11 mouse cellular contexts compared by ENCODE assay signal in genomic region chr10:127734434-127734833, GRCm38 (mm10). TPM values are rescaled to one million over a fixed set of nuclear protein-coding genes. Genes with fewer than 3 reads are reported as not detected.
A peak's percentile ranks its signal among the peaks of the same experiment; 100 is the strongest.
DNase-seq lines count a peak whose midpoint lies in the region.
"Had no signal": no experiment of that assay in that cellular context is flagged by ENCODE, and none has a peak within 500 bp of the region (broad histone marks: within the 10 kb centered on the region; RNA-seq: fewer than 3 reads in every experiment).

No protein-coding gene starts in this region.

- peak; percentile 51 for DNase-seq in adrenal gland, postnatal 14 days
- DNase-seq in adrenal gland, adult 2 months: no peak
- peak; percentile 33 for DNase-seq in kidney, adult 9 months
- DNase-seq in kidney, postnatal 14 days: no peak
- DNase-seq in thymus, postnatal 0 days (ENCODE audit: low spot score): peak; percentile 15
- no peak for DNase-seq in thymus, postnatal 36 days
- no peak for DNase-seq in urinary bladder, adult 2 months (ENCODE audit: low spot score)
- no peak for DNase-seq in T-cell, adult 2 months (ENCODE audit: low spot score)
- DNase-seq: thymus, postnatal 25 days had no signal

RNA-seq across cellular contexts. Expression of gene Zbtb39, which starts 4.9 kb away (rescaled TPM):
- 11.6 and 12.2 TPM in 2 replicates for total RNA-seq in adrenal gland, postnatal 14 days (2021)
- 10 to 100 TPM; 11.0 to 11.8 TPM for total RNA-seq in adrenal gland, adult 2 months (2021)
- 5.6 and 5.8 TPM in 2 replicates for polyA plus RNA-seq in adrenal gland, adult 2 months (2012; rRNA removed)
- 1.3 and 1.7 TPM in 2 replicates for polyA plus RNA-seq in thymus, postnatal 0 days (2015; fragmentation: Nextera tagmentation; extraction: Ambion mirVana)
- polyA plus RNA-seq in urinary bladder, adult 2 months (2012; rRNA removed): 6.1 and 7.6 TPM in 2 replicates

RNA-seq across cellular contexts. Expression of gene Tac2, which starts 10.2 kb away (rescaled TPM):
- not detected in 2 replicates for total RNA-seq in adrenal gland, postnatal 14 days (2021)
- total RNA-seq in adrenal gland, adult 2 months (2021): not detected
- 0.18 and 0.38 TPM in 2 replicates for polyA plus RNA-seq in adrenal gland, adult 2 months (2012; rRNA removed)
- 3.1 and 3.9 TPM in 2 replicates for polyA plus RNA-seq in thymus, postnatal 0 days (2015; fragmentation: Nextera tagmentation; extraction: Ambion mirVana)
- polyA plus RNA-seq in urinary bladder, adult 2 months (2012; rRNA removed): not detected in 2 replicates
- total RNA-seq: heart, postnatal 14 days had no signal
- polyA plus RNA-seq: C2C12 had no signal

RNA-seq across cellular contexts. Expression of gene Gpr182, which starts 17.1 kb away (rescaled TPM):
- total RNA-seq in adrenal gland, postnatal 14 days (2021): 12.0 and 14.2 TPM in 2 replicates
- 1 to 10 TPM; 8.2 to 8.5 TPM for total RNA-seq in adrenal gland, adult 2 months (2021)
- polyA plus RNA-seq in adrenal gland, adult 2 months (2012; rRNA removed): 18.5 and 21.0 TPM in 2 replicates
- polyA plus RNA-seq in thymus, postnatal 0 days (2015; fragmentation: Nextera tagmentation; extraction: Ambion mirVana): 0.90 and 1.1 TPM in 2 replicates
- polyA plus RNA-seq in urinary bladder, adult 2 months (2012; rRNA removed): 1.2 and 1.8 TPM in 2 replicates

RNA-seq across cellular contexts. Expression of gene Rdh1, which starts 25.1 kb away (rescaled TPM):
- 0.94 and 1.9 TPM in 2 replicates for total RNA-seq in adrenal gland, postnatal 14 days (2021)
- total RNA-seq in adrenal gland, adult 2 months (2021): 1 to 10 TPM in 1 of 2 experiments, under 1 TPM in 1; 0.41 to 1.5 TPM
- polyA plus RNA-seq in adrenal gland, adult 2 months (2012; rRNA removed): 0.98 and 1.4 TPM in 2 replicates
- 0.03 TPM in 1 of 2 replicates, not detected in the other for polyA plus RNA-seq in thymus, postnatal 0 days (2015; fragmentation: Nextera tagmentation; extraction: Ambion mirVana)
- 0.03 and 0.09 TPM in 2 replicates for polyA plus RNA-seq in urinary bladder, adult 2 months (2012; rRNA removed)

RNA-seq across cellular contexts. Expression of gene Rdh16f1, which starts 25.2 kb away (rescaled TPM):
- 1.4 and 2.6 TPM in 2 replicates for total RNA-seq in adrenal gland, postnatal 14 days (2021)
- 1 to 10 TPM; 1.1 to 2.9 TPM for total RNA-seq in adrenal gland, adult 2 months (2021)
- 1.5 TPM in 2 replicates for polyA plus RNA-seq in adrenal gland, adult 2 months (2012; rRNA removed)
- 0.09 TPM in 1 of 2 replicates, not detected in the other for polyA plus RNA-seq in thymus, postnatal 0 days (2015; fragmentation: Nextera tagmentation; extraction: Ambion mirVana)
- 0.11 TPM in 1 of 2 replicates, not detected in the other for polyA plus RNA-seq in urinary bladder, adult 2 months (2012; rRNA removed)
- polyA plus RNA-seq: C2C12 had no signal

Comparison
In these comparisons a context has a peak if more than half of its experiments do, and no peak if none do; other contexts are left out.
1. DNase-seq: peak in adrenal gland, postnatal 14 days (single experiment), kidney, adult 9 months (single experiment) and thymus, postnatal 0 days (single experiment); none in adrenal gland, adult 2 months (single experiment), kidney, postnatal 14 days (single experiment), thymus, postnatal 36 days (0 of 2), urinary bladder, adult 2 months (single experiment) and T-cell, adult 2 months (single experiment).